Mouse (Mus musculus) liver, adult 2 months (tissue): ENCODE results near the gene Tprkb. TPM values are rescaled to one million over a fixed set of nuclear protein-coding genes. Genes with fewer than 3 reads are reported as not detected.
"Not testable (repeated sequence)": the region's sequence is repeated elsewhere in the genome, so short reads cannot be mapped to it uniquely, and the experiment has no call there.

Source experiments
- DNase-seq: peaks from one replicate; pipeline ENCODE4 v3.0.0-alpha.2; 2011; ENCODE audit warnings: low read depth, low spot score; ENCODE audit errors: extremely low read depth
- H3K27ac ChIP-seq: fragments of 200-500 bp; replicated peaks from 2 replicates; pipeline ENCODE4 v1.5.1; 2012; ENCODE audit warnings: low read depth, mild to moderate bottlenecking, control low read depth, inconsistent platforms, low read length; ENCODE audit not compliant: insufficient read depth
- H3K27me3 ChIP-seq: fragments of 200-500 bp; 2 replicates; pipeline ENCODE4 v1.6.1; 2012; ENCODE audit warnings: mild to moderate bottlenecking, moderate library complexity, low read length, inconsistent platforms; ENCODE audit not compliant: control insufficient read depth, insufficient read depth
- H3K36me3 ChIP-seq: fragments of 200-500 bp; 2 replicates; pipeline ENCODE4 v1.6.1; 2012; ENCODE audit warnings: low read length, inconsistent platforms; ENCODE audit not compliant: control insufficient read depth, insufficient read depth
- H3K4me1 ChIP-seq: fragments of 200-500 bp; 2 replicates; pipeline ENCODE4 v1.6.1; 2011; ENCODE audit warnings: low read length; ENCODE audit not compliant: control insufficient read depth, insufficient read depth
- H3K4me3 ChIP-seq: fragments of 200-500 bp; 2 replicates; pipeline ENCODE4 v1.5.1; 2011; ENCODE audit warnings: low read depth, mild to moderate bottlenecking, control low read depth, low read length, moderate library complexity; ENCODE audit not compliant: insufficient read depth
- H3K79me2 ChIP-seq: fragments of 200-500 bp; 2 replicates; pipeline ENCODE4 v1.6.1; 2012; ENCODE audit warnings: inconsistent platforms, mild to moderate bottlenecking, low read length, moderate library complexity; ENCODE audit not compliant: control insufficient read depth, insufficient read depth
- H3K9ac ChIP-seq: fragments of 200-500 bp; 2 replicates; pipeline ENCODE4 v1.6.1; 2012; ENCODE audit warnings: low read depth, mild to moderate bottlenecking, control low read depth, inconsistent platforms, low read length
- CTCF ChIP-seq: fragments of 200-500 bp; IDR thresholded peaks from 2 replicates; pipeline ENCODE4 v1.5.1; 2011; ENCODE audit warnings: low read depth, low read length, control low read depth
- POLR2A ChIP-seq: fragments of 200-500 bp; IDR thresholded peaks from 2 replicates; pipeline ENCODE4 v1.6.1; 2011; ENCODE audit warnings: low read length, control low read depth; ENCODE audit not compliant: insufficient read depth; ENCODE audit errors: extremely low read depth
- WGBS: fragments of 180-500 bp; shearing (Covaris S2); methylation state at CpG from one replicate; pipeline ENCODE4 v1.1.7; 2018; 5-methylcytosine and 5-hydroxymethylcytosine counted together
- polyA plus RNA-seq: library from polyadenylated mRNA; depleted of rRNA; stranded (reverse); fragments of >200 nt; gene quantifications from 2 replicates; pipeline ENCODE4 v1.2.3, GENCODE M21; 2012
- total RNA-seq: library from RNA; depleted of rRNA; stranded (reverse); fragments of >200 nt; gene quantifications from 2 replicates; pipeline ENCODE4 v1.2.3, GENCODE M21; 2014

Tprkb gene
- total and polyA plus RNA-seq, 2 experiments, result 100 to 170 TPM

- Histone ChIP-seq H3K9ac (no peak overlapping the region), H3K27ac (no peak overlapping the region), H3K4me1 (peaks cover 6% of the 10 kb centered on the region), H3K27me3 (no peaks in the 10 kb centered on the region), H3K36me3 (no peaks in the 10 kb centered on the region), H3K4me3 (no peak overlapping the region), H3K79me2 (no peaks in the 10 kb centered on the region)
- peak; percentile 41 for DNase-seq
- no peak for TF ChIP-seq CTCF
- TF ChIP-seq POLR2A, result no peak
- 17% methylated on average over 2 of the region's 2 CpGs for WGBS
Observed at GRCm38 (mm10) chr6:85902303-85902702, 9.4 kb upstream of the Tprkb start.

GRCm38 (mm10) chr6:85904642-85905061, 7.0 kb upstream of the Tprkb start, which contains the start of gene Nat8f4:
Gene Nat8f4 (minus strand): TSS chr6:85904884.
- peak within 1 kb of the TSS; percentile 96 for H3K9ac ChIP-seq
- WGBS, result 10% methylated on average over 20 of the region's 20 CpGs
- TF ChIP-seq CTCF, result peak; percentile 72
- H3K27ac ChIP-seq, result peak within 1 kb of the TSS; percentile 85
- H3K79me2 ChIP-seq, H3K27me3 ChIP-seq, H3K36me3 ChIP-seq: not testable (repeated sequence)
- DNase-seq, result peak; percentile 51
- H3K4me3 ChIP-seq, result peak within 1 kb of the TSS; percentile 82
- H3K4me1 ChIP-seq, result peaks cover 25% of the 10 kb centered on the region

- H3K79me2 ChIP-seq, H3K4me3 ChIP-seq, H3K27me3 ChIP-seq: not testable (repeated sequence)
- Histone ChIP-seq H3K4me1 (peaks cover 45% of the 10 kb centered on the region), H3K27ac (peak overlapping the region; percentile 88), H3K36me3 (peaks cover 13% of the 10 kb centered on the region), H3K9ac (peak overlapping the region; percentile 42)
- peak; percentile 86 for DNase-seq
- WGBS, result 21% methylated on average over 2 of the region's 2 CpGs
Observed at GRCm38 (mm10) chr6:85906911-85907351, 4.7 kb upstream of the Tprkb start.

- Histone ChIP-seq H3K9ac (peak overlapping the region; percentile 46; the same call in 1 of the 2 replicates), H3K27ac (peak overlapping the region; percentile 88), H3K36me3 (peaks cover 13% of the 10 kb centered on the region), H3K79me2 (no peaks in the 10 kb centered on the region; the same call in 1 of the 2 replicates), H3K4me3 (no peak overlapping the region), H3K4me1 (peaks cover 45% of the 10 kb centered on the region), H3K27me3 (no peaks in the 10 kb centered on the region)
- peak; percentile 93 for DNase-seq
- 22% methylated on average over 3 of the region's 3 CpGs for WGBS
- TF ChIP-seq CTCF (no peak), POLR2A (no peak)
Observed at GRCm38 (mm10) chr6:85908341-85908740, 3.3 kb upstream of the Tprkb start.

GRCm38 (mm10) chr6:85909704-85910103, 2.0 kb upstream of the Tprkb start:
- Histone ChIP-seq H3K27ac (peak overlapping the region; percentile 77), H3K4me1 (peaks cover 45% of the 10 kb centered on the region), H3K27me3 (no peaks in the 10 kb centered on the region), H3K4me3 (no peak overlapping the region), H3K9ac (no peak overlapping the region; the same call in 1 of the 2 replicates), H3K36me3 (peaks cover 16% of the 10 kb centered on the region), H3K79me2 (peaks cover 4% of the 10 kb centered on the region; the same call in 1 of the 2 replicates)
- no peak for TF ChIP-seq CTCF
- DNase-seq, result peak; percentile 77
- 88% methylated on average over 1 of the region's 1 CpGs for WGBS

- Histone ChIP-seq H3K4me1 (peaks cover 23% of the 10 kb centered on the region), H3K4me3 (peak overlapping the region; percentile 61), H3K79me2 (peaks cover 5% of the 10 kb centered on the region; the same call in 1 of the 2 replicates), H3K9ac (peak overlapping the region; percentile 94), H3K36me3 (peaks cover 12% of the 10 kb centered on the region), H3K27ac (peak overlapping the region; percentile 99), H3K27me3 (no peaks in the 10 kb centered on the region)
- no peak for TF ChIP-seq CTCF
- TF ChIP-seq POLR2A, result no peak
- under 1% methylated on average over 11 of the region's 11 CpGs for WGBS
- DNase-seq, result no peak
Observed at GRCm38 (mm10) chr6:85915141-85915538, 3.5 kb downstream of the Tprkb start.
